Mouse (Mus musculus) monocyte, adult 5-6 weeks (primary cell): Measurements from ENCODE around the gene Aurkaip1. TPM values are rescaled to one million over a fixed set of nuclear protein-coding genes. Genes with fewer than 3 reads are reported as not detected.

Source experiments
- total RNA-seq: library from RNA; stranded (forward); fragments of 200-1000, 200-491, 200-594 nt; gene quantifications from 3 replicates; pipeline ENCODE4 v1.2.3, GENCODE M21; 2017

Aurkaip1 gene
- total RNA-seq, 1 experiment from 2014 or later, result 125 TPM

Other genes starting within 250 kb of the Aurkaip1 start
- 6.5 to 13.6 TPM (median 9.2 TPM) in 3 replicates for gene Slc35e2, start 229.9 kb upstream of the Aurkaip1 start, total RNA-seq
- 145 to 205 TPM (median 169 TPM) in 3 replicates for gene Cdk11b, start 206.4 kb upstream of the Aurkaip1 start, total RNA-seq
- gene Gm10563, start 185.9 kb upstream of the Aurkaip1 start, total RNA-seq, result not detected in 3 replicates
- not detected in 3 replicates for gene Mmp23, start 177.9 kb upstream of the Aurkaip1 start, total RNA-seq
- 14.3 to 35.4 TPM (median 16.5 TPM) in 3 replicates for gene Mib2, start 162.1 kb upstream of the Aurkaip1 start, total RNA-seq
- gene Fndc10, start 136.9 kb upstream of the Aurkaip1 start, total RNA-seq, result 0.21 to 0.68 TPM (median 0.48 TPM) in 3 replicates
- 131 to 171 TPM (median 143 TPM) in 3 replicates for gene Ssu72, start 126.5 kb upstream of the Aurkaip1 start, total RNA-seq
- 0.10 to 0.86 TPM in 2 of 3 replicates, not detected in the other for gene Tmem240, start 96.5 kb upstream of the Aurkaip1 start, total RNA-seq
- 24.8 to 30.3 TPM (median 26.4 TPM) in 3 replicates for gene Atad3a, start 70.2 kb upstream of the Aurkaip1 start, total RNA-seq
- gene Vwa1, start 56.6 kb upstream of the Aurkaip1 start, total RNA-seq, result 0.49 to 1.3 TPM in 2 of 3 replicates, not detected in the other
- not detected in 3 replicates for gene Tmem88b, start 45.4 kb upstream of the Aurkaip1 start, total RNA-seq
- not detected in 3 replicates for gene Ankrd65, start 40.8 kb upstream of the Aurkaip1 start, total RNA-seq
- 39.1 to 56.7 TPM (median 44.1 TPM) in 3 replicates for gene Mrpl20, start 28.4 kb upstream of the Aurkaip1 start, total RNA-seq
- 228 to 239 TPM (median 228 TPM) in 3 replicates for gene Ccnl2, start 18.8 kb upstream of the Aurkaip1 start, total RNA-seq
- gene Mxra8, start 8.4 kb downstream of the Aurkaip1 start, total RNA-seq, result 0.29 to 15.8 TPM (median 2.0 TPM) in 3 replicates
- 18.8 to 30.1 TPM (median 27.0 TPM) in 3 replicates for gene Dvl1, start 16.1 kb downstream of the Aurkaip1 start, total RNA-seq
- 0.29 to 1.6 TPM (median 0.64 TPM) in 3 replicates for gene Tas1r3, start 32.1 kb downstream of the Aurkaip1 start, total RNA-seq
- gene Cptp, start 38.2 kb downstream of the Aurkaip1 start, total RNA-seq, result 5.7 to 8.4 TPM (median 6.6 TPM) in 3 replicates
- gene Ints11, start 38.3 kb downstream of the Aurkaip1 start, total RNA-seq, result 21.5 to 28.1 TPM (median 24.5 TPM) in 3 replicates
- 3.8 to 12.8 TPM (median 10.3 TPM) in 3 replicates for gene Pusl1, start 60.5 kb downstream of the Aurkaip1 start, total RNA-seq
- gene Acap3, start 60.5 kb downstream of the Aurkaip1 start, total RNA-seq, result 17.2 to 19.3 TPM (median 17.3 TPM) in 3 replicates
- 79.0 to 128 TPM (median 101 TPM) in 3 replicates for gene Ube2j2, start 112.6 kb downstream of the Aurkaip1 start, total RNA-seq
- 0.85 to 1.4 TPM in 2 of 3 replicates, not detected in the other for gene C1qtnf12, start 131.0 kb downstream of the Aurkaip1 start, total RNA-seq
- 2.8 to 3.5 TPM (median 3.1 TPM) in 3 replicates for gene B3galt6, start 161.4 kb downstream of the Aurkaip1 start, total RNA-seq
- 300 to 351 TPM (median 344 TPM) in 3 replicates for gene Sdf4, start 161.6 kb downstream of the Aurkaip1 start, total RNA-seq
- gene Tnfrsf4, start 182.6 kb downstream of the Aurkaip1 start, total RNA-seq, result 1.8 to 6.6 TPM (median 5.3 TPM) in 3 replicates
- gene Tnfrsf18, start 194.9 kb downstream of the Aurkaip1 start, total RNA-seq, result 29.2 to 74.7 TPM (median 38.4 TPM) in 3 replicates
- gene Ttll10, start 228.1 kb downstream of the Aurkaip1 start, total RNA-seq, result not detected in 3 replicates